Mouse (Mus musculus) liver, adult 2 months (tissue): ENCODE data around the gene Proca1. TPM values are rescaled to one million over a fixed set of nuclear protein-coding genes. Genes with fewer than 3 reads are reported as not detected.
"Not testable (repeated sequence)": the region's sequence is repeated elsewhere in the genome, so short reads cannot be mapped to it uniquely, and the experiment has no call there.

Experiments
- DNase-seq: peaks from one replicate; pipeline ENCODE4 v3.0.0-alpha.2; 2011; ENCODE audit warnings: low read depth, low spot score; ENCODE audit errors: extremely low read depth
- H3K27ac ChIP-seq: fragments of 200-500 bp; replicated peaks from 2 replicates; pipeline ENCODE4 v1.5.1; 2012; ENCODE audit warnings: low read depth, mild to moderate bottlenecking, control low read depth, inconsistent platforms, low read length; ENCODE audit not compliant: insufficient read depth
- H3K27me3 ChIP-seq: fragments of 200-500 bp; 2 replicates; pipeline ENCODE4 v1.6.1; 2012; ENCODE audit warnings: mild to moderate bottlenecking, moderate library complexity, low read length, inconsistent platforms; ENCODE audit not compliant: control insufficient read depth, insufficient read depth
- H3K36me3 ChIP-seq: fragments of 200-500 bp; 2 replicates; pipeline ENCODE4 v1.6.1; 2012; ENCODE audit warnings: low read length, inconsistent platforms; ENCODE audit not compliant: control insufficient read depth, insufficient read depth
- H3K4me1 ChIP-seq: fragments of 200-500 bp; 2 replicates; pipeline ENCODE4 v1.6.1; 2011; ENCODE audit warnings: low read length; ENCODE audit not compliant: control insufficient read depth, insufficient read depth
- H3K4me3 ChIP-seq: fragments of 200-500 bp; 2 replicates; pipeline ENCODE4 v1.5.1; 2011; ENCODE audit warnings: low read depth, mild to moderate bottlenecking, control low read depth, low read length, moderate library complexity; ENCODE audit not compliant: insufficient read depth
- H3K79me2 ChIP-seq: fragments of 200-500 bp; 2 replicates; pipeline ENCODE4 v1.6.1; 2012; ENCODE audit warnings: inconsistent platforms, mild to moderate bottlenecking, low read length, moderate library complexity; ENCODE audit not compliant: control insufficient read depth, insufficient read depth
- H3K9ac ChIP-seq: fragments of 200-500 bp; 2 replicates; pipeline ENCODE4 v1.6.1; 2012; ENCODE audit warnings: low read depth, mild to moderate bottlenecking, control low read depth, inconsistent platforms, low read length
- CTCF ChIP-seq: fragments of 200-500 bp; IDR thresholded peaks from 2 replicates; pipeline ENCODE4 v1.5.1; 2011; ENCODE audit warnings: low read depth, low read length, control low read depth
- POLR2A ChIP-seq: fragments of 200-500 bp; IDR thresholded peaks from 2 replicates; pipeline ENCODE4 v1.6.1; 2011; ENCODE audit warnings: low read length, control low read depth; ENCODE audit not compliant: insufficient read depth; ENCODE audit errors: extremely low read depth
- WGBS: fragments of 180-500 bp; shearing (Covaris S2); methylation state at CpG from one replicate; pipeline ENCODE4 v1.1.7; 2018; 5-methylcytosine and 5-hydroxymethylcytosine counted together
- polyA plus RNA-seq: library from polyadenylated mRNA; depleted of rRNA; stranded (reverse); fragments of >200 nt; gene quantifications from 2 replicates; pipeline ENCODE4 v1.2.3, GENCODE M21; 2012
- total RNA-seq: library from RNA; depleted of rRNA; stranded (reverse); fragments of >200 nt; gene quantifications from 2 replicates; pipeline ENCODE4 v1.2.3, GENCODE M21; 2014

Proca1 gene
- total and polyA plus RNA-seq, 2 experiments, result 0.24 to 0.55 TPM

DNA sequence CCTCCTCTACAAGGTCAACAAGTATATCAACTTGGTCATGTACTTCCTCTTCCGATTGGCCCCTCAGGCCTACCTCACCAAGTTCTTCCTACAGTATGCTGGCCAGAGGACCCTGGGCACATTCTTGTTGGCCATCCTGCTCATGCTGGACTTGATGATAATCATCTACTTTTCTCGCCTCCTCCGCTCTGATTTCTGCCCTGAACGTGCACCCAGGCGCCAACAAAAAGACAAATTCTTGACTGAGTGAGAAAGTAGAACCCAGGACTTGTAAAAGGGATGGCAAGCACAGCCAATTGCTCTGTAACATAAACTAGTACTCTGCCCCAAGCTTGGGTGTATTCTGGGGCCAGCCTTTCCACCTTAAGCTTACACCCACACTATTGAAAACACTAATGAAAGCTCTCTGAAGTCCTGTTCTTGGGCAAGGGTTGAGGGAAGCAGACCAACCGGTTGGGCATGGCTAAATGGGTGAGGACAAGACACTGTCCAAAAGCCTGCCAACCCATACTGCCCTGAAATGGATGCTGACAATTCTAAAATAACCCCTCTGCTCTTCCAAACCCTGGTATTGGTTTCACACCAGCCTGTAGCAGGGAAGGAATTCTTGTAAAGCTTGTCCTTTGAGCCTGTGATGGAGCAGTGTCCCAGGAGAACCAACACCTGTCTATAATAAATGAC lies 13.0 kb upstream of the Proca1 start:
- H3K36me3 ChIP-seq, result peaks cover 19% of the 10 kb centered on the region
- peaks cover 7% of the 10 kb centered on the region for H3K4me1 ChIP-seq
- 70% methylated on average over 6 of the region's 6 CpGs for WGBS
- no peak for TF ChIP-seq CTCF
- no peak for TF ChIP-seq POLR2A
- H3K79me2 ChIP-seq, result peaks cover 5% of the 10 kb centered on the region; the same call in 1 of the 2 replicates
- no peak overlapping the region for H3K27ac ChIP-seq
- H3K9ac ChIP-seq, result no peak overlapping the region
- no peaks in the 10 kb centered on the region for H3K27me3 ChIP-seq
- no peak for DNase-seq
- H3K4me3 ChIP-seq, result no peak overlapping the region

DNA sequence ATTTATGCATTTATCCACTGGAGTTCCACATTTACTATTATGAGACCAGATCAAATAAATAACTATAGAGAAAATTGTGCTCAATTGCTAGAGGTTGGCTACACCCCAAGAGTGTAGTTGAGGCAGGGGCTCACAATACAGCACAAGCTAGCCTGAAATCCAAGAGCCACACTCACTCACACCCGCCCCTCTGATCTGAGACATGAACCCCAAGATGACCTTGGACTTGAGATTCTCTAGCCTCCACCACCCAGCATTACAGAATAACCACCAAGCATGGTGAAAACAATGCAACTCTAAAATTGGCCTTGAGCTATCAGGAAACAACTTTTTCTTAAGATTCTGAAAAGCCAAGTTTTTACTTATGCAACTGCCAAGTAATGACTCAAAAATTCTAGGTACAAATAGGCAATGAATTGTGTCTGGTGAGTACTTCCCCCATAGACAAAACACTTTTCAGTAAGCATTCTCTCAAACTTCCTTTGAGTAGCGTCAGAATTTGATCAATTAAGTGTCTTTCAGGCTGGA lies 11.3 kb upstream of the Proca1 start:
- Histone ChIP-seq H3K4me1 (peaks cover 5% of the 10 kb centered on the region), H3K27me3 (no peaks in the 10 kb centered on the region), H3K9ac (peak overlapping the region; percentile 30; the same call in 1 of the 2 replicates), H3K79me2 (peaks cover 5% of the 10 kb centered on the region; the same call in 1 of the 2 replicates), H3K36me3 (peaks cover 19% of the 10 kb centered on the region), H3K27ac (no peak overlapping the region), H3K4me3 (no peak overlapping the region)
- peak; percentile 18 for DNase-seq
- TF ChIP-seq CTCF, result no peak
- TF ChIP-seq POLR2A, result no peak
- WGBS, result 22% methylated on average over 2 of the region's 2 CpGs

DNA sequence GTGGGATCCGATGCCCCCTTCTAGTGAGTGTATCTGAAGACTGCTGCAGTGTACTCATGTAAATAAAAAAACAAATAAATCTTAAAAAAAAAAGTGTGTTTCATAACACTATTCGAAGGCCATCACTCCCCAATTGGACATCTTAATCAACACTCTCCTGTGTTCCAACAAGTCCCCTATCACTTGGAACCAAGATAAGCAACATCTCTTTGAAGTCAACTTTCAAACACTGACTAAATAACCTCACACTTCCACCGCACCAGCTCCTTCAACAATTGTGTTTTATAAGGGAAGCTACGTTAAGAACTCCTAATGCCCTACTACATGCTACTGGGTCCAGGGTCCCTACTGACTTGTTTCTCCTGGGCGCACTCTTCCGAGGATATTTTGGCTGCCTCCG lies 10.7 kb upstream of the Proca1 start:
- H3K4me1 ChIP-seq, result peaks cover 5% of the 10 kb centered on the region
- H3K36me3 ChIP-seq, result peaks cover 19% of the 10 kb centered on the region
- peak overlapping the region; percentile 87 for H3K9ac ChIP-seq
- WGBS, result 4% methylated on average over 7 of the region's 7 CpGs
- H3K27me3 ChIP-seq, result no peaks in the 10 kb centered on the region
- H3K27ac ChIP-seq, result peak overlapping the region; percentile 54; the same call in 1 of the 2 replicates
- peak overlapping the region; percentile 73 for H3K4me3 ChIP-seq
- peak; percentile 23 for DNase-seq
- TF ChIP-seq POLR2A (no peak), CTCF (no peak)
- peaks cover 5% of the 10 kb centered on the region; the same call in 1 of the 2 replicates for H3K79me2 ChIP-seq

DNA sequence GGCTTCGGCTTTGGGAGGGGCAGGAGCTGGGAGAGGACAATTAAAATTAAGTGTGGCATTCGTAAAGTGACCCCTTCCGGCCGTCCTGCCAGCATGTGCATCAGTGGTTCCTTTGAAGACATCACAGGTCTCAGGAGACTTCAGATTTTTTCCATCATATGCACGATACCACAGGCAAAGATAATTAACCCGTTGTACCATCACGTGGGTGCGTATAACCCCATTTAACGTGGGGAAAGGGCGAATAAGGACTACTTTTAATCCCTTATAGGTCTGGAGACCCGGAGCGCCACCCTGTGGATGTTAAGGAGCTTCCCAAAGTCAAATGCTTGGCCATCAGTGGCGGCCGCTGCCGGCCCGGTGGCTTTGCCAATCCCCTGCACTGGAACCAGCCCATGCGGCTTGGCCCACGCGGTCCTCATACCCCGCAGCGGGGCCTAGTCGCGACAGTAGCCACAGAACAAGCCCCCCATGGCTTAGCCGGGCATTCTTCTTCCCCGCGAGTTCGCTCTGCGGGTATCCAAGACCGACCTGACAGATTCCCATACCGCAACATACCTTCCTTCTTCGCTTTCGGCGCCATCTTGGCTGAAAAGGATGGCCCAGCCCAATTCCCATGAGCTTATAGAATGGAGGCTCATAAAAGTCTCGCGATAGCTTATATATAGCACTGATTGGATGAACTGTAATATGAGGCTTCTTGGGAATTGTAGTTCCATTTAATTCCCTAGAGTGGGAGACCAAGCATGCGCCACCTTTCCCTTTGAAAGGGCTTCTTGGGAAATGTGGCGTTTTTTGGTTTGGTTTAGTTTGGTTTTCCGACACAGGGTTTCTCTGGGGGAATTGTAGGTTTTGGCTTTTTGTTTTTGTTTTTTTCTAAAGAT lies 10.0 kb upstream of the Proca1 start, which contains the start of gene Rpl23a:
Gene Rpl23a (minus strand): TSS at position 624 of the 884 bp plus-strand sequence.
- WGBS, result under 1% methylated on average over 38 of the region's 38 CpGs
- peak; percentile 72; the same call in 1 of the 2 replicates for TF ChIP-seq POLR2A
- TF ChIP-seq CTCF, result peak; percentile 20; the same call in 1 of the 2 replicates
- Histone ChIP-seq H3K4me1 (peaks cover 7% of the 10 kb centered on the region), H3K27me3 (no peaks in the 10 kb centered on the region), H3K79me2 (peaks cover 5% of the 10 kb centered on the region; the same call in 1 of the 2 replicates), H3K9ac (peak within 1 kb of the TSS; percentile 87), H3K36me3 (peaks cover 19% of the 10 kb centered on the region), H3K4me3 (peak within 1 kb of the TSS; percentile 73), H3K27ac (peak within 1 kb of the TSS; percentile 54)
- DNase-seq, result peak; percentile 95

DNA sequence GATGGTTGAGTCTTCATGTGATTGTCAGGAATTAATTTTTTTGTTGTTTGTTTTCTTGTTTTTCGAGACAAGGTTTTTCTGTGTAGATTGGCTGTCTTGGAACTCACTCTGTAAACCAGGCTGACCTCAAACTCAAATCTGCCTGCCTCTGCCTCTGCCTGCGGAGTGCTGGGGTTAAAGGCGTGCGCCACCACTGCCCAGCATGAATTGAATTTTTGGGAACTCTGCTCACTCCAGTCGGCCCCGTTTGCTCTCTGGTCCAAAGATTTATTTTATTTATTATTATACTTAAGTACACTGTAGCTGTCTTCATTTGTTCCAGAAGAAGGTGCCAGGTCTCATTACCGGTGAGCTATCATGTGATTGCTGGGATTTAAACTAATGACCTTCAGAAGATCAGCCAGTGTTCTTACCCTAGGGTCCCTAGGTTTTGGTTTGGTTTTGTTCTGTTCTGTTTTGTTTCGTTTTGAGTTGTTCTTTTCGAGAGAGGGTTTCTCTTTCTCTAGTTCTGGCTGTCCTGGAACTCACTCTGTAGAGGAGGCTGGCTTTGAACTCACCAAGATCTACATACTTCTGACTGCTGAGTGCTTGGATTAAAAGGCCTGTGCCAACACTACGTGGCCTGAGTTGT lies 9.2 kb upstream of the Proca1 start:
- H3K4me1 ChIP-seq, result peaks cover 7% of the 10 kb centered on the region
- peak overlapping the region; percentile 62 for H3K9ac ChIP-seq
- 28% methylated on average over 10 of the region's 10 CpGs for WGBS
- peaks cover 5% of the 10 kb centered on the region; the same call in 1 of the 2 replicates for H3K79me2 ChIP-seq
- peak overlapping the region; percentile 8; the same call in 1 of the 2 replicates for H3K4me3 ChIP-seq
- TF ChIP-seq POLR2A (no peak), CTCF (no peak)
- H3K27me3 ChIP-seq, result no peaks in the 10 kb centered on the region
- peaks cover 19% of the 10 kb centered on the region for H3K36me3 ChIP-seq
- DNase-seq, result peak; percentile 46
- H3K27ac ChIP-seq, result no peak overlapping the region; the same call in 1 of the 2 replicates

DNA sequence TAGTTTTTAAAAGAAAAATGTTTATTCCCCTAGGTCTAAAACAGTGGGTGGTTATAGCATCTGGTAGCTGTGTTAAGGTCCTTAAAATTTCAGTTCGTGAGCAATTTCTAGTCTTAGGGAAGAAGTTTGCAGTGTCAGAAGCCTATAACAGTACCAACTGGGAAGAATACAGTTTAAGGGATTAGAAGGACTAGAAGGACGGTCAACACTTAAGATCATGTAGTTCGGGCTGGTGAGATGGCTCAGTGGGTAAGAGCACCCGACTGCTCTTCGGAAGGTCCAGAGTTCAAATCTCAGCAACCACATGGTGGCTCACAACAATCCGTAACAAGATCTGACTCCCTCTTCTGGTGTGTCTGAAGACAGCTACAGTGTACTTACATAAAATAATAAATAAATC lies 8.5 kb upstream of the Proca1 start:
- not testable (repeated sequence) for DNase-seq, H3K4me3 ChIP-seq, H3K79me2 ChIP-seq, H3K4me1 ChIP-seq, H3K27me3 ChIP-seq, H3K9ac ChIP-seq, H3K27ac ChIP-seq
- 90% methylated on average over 6 of the region's 6 CpGs for WGBS
- peaks cover 18% of the 10 kb centered on the region for H3K36me3 ChIP-seq
